Mouse (Mus musculus) limb, embryonic 10.5 days (tissue): ENCODE data around the gene Btbd11. TPM values are rescaled to one million over a fixed set of nuclear protein-coding genes. Genes with fewer than 3 reads are reported as not detected.

Experiments used
- DNase-seq: peaks from one replicate; pipeline ENCODE4 v3.0.0-alpha.2; 2017; ENCODE audit warnings: low spot score
- H3K27ac ChIP-seq: fragments of 300-500 bp; sonication (generic); 2 replicates; pipeline ENCODE4 v1.5.1; 2016; ENCODE audit warnings: mild to moderate bottlenecking
- H3K27me3 ChIP-seq: fragments of 300-500 bp; sonication (generic); 2 replicates; pipeline ENCODE4 v1.6.1; 2016; ENCODE audit warnings: low read depth, mild to moderate bottlenecking; ENCODE audit not compliant: poor library complexity, severe bottlenecking
- H3K36me3 ChIP-seq: fragments of 300-500 bp; sonication (generic); 2 replicates; pipeline ENCODE4 v1.6.1; 2016; ENCODE audit warnings: mild to moderate bottlenecking, moderate library complexity
- H3K4me1 ChIP-seq: fragments of 300-500 bp; sonication (generic); 2 replicates; pipeline ENCODE4 v1.6.1; 2016
- H3K4me3 ChIP-seq: fragments of 300-500 bp; sonication (generic); 2 replicates; pipeline ENCODE4 v1.5.1; 2016; ENCODE audit warnings: mild to moderate bottlenecking, moderate library complexity
- H3K9me3 ChIP-seq: fragments of 300-500 bp; sonication (generic); replicated peaks from 2 replicates; pipeline ENCODE4 v1.6.1; 2016; ENCODE audit warnings: mild to moderate bottlenecking
- WGBS: fragments of 180-500 bp; shearing (Covaris S2); methylation state at CpG from one replicate; pipeline ENCODE4 v1.1.7; 2016; 5-methylcytosine and 5-hydroxymethylcytosine counted together
- polyA plus RNA-seq: library from polyadenylated mRNA; unstranded; fragments of >200 nt; fragmentation: Nextera tagmentation; extraction: Ambion mirVana; gene quantifications from 2 replicates; pipeline ENCODE4 v1.2.1, GENCODE M21; 2016

Btbd11 gene
- polyA plus RNA-seq, 1 experiment from 2014 or later: 7.4 TPM

DNA sequence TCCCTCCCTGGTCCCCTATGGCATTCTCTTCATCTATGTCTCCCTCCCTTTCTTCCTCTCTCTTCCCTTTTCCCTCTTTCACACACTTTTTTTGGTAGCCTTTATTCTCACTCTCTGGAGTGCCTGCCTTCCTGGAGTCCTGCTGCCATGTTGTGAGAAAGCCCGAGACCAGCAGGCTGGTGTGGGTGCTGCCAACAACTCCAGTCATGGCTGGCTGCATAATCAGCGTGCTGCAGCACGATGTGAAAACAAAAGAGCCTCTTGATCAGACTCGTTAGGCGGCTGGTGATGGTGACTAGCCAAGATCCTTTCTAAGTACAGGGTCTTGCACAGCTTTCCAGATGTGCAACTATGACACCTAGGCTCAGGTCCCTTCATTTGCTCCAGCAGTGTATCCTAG is 82.7 kb downstream of the Btbd11 start:
- Histone ChIP-seq H3K9me3 (no peaks in the 10 kb centered on the region), H3K27me3 (no peaks in the 10 kb centered on the region), H3K4me1 (peaks cover 24% of the 10 kb centered on the region), H3K4me3 (no peak overlapping the region), H3K27ac (no peak overlapping the region), H3K36me3 (no peaks in the 10 kb centered on the region)
- no peak for DNase-seq
- 80% methylated on average over 5 of the region's 5 CpGs for WGBS

DNA sequence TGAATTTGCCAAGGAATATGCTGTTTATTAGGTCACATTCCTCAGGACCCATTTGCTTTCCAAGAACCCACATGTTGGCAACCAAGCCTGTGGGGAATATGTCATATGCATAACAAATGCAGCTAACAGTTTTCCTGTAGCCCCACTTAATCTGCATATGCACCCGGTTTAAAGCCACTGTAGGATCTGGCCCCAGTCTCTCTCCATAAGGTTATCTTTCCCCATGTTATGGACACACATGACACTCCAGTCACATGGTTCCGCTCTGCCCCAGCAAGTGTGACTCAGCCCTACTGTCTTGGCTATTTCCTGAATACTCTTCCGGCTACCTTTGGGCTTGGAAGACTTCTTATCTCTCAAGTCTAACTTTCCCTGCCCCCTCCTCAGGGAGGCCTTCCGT is 86.7 kb downstream of the Btbd11 start:
- WGBS: 84% methylated on average over 4 of the region's 4 CpGs

DNA sequence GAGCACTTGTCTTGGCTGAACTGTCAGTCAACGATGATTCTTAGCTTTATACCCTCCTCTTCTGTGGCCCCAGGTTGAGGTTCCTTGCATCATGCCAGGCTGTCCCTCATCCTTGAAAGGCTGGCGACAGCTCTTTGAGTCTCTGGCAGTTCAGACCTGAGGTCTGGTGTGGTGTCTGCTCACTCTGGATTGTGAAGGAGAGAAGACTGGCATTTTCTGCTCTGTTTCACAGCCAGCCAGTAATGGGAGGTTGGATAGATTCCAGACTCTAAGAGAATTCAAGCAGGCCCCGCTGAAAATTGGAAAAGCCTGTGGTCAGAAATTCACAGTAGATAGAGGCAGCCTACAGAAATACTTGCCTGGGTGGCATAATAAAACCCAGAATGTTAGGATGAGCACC is 87.3 kb downstream of the Btbd11 start:
- no peaks in the 10 kb centered on the region for H3K36me3 ChIP-seq
- no peaks in the 10 kb centered on the region for H3K9me3 ChIP-seq
- H3K4me1 ChIP-seq: peaks cover 3% of the 10 kb centered on the region; the same call in 1 of the 2 replicates
- H3K4me3 ChIP-seq: no peak overlapping the region
- DNase-seq: no peak
- H3K27ac ChIP-seq: no peak overlapping the region
- no peaks in the 10 kb centered on the region for H3K27me3 ChIP-seq
- 91% methylated on average over 3 of the region's 3 CpGs for WGBS

More for the DNA sequence above, 86.7 kb downstream of the Btbd11 start:
- no peak for DNase-seq
- no peak overlapping the region for H3K4me3 ChIP-seq
- no peaks in the 10 kb centered on the region for H3K27me3 ChIP-seq
- H3K4me1 ChIP-seq: peaks cover 3% of the 10 kb centered on the region; the same call in 1 of the 2 replicates
- no peaks in the 10 kb centered on the region for H3K9me3 ChIP-seq
- H3K27ac ChIP-seq: no peak overlapping the region
- H3K36me3 ChIP-seq: no peaks in the 10 kb centered on the region

DNA sequence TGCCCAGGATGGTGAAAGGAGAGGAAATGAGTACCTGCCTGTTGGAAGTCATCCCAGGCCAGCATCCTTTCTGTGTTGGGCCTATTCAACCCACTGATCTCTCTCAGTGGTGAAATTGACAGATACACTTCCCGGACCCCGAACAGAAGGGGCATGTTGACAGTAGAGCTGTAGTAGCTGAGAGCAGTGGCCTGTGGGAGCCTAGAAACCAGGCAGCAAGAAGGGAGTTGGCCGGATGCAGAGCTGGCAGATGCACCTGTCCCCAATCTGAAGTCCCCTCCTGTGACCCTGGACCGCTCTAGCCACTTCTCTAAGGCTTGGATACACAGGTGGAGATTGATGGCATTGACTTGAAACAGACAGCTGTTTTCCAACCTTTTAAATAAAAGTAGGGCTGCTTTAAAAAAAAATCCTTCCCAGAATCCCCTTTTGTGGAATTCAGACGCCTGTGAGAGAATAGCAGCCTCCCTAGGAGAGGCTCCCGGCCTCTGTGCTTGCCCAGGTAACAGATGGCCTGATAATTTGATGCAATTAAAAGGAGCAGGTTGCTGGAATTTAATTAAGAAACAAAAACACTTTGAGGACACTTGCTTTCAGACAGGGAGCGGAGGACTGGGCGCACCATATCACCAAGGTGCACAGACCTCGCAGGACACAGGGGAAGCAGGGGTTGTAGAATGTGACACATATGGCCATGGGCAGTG is 89.2 kb downstream of the Btbd11 start:
- Histone ChIP-seq H3K27me3 (no peaks in the 10 kb centered on the region), H3K4me3 (no peak overlapping the region), H3K4me1 (0 out of 2 replicates have a peak, but pooled peaks cover 4% of the 10 kb centered on the region), H3K36me3 (no peaks in the 10 kb centered on the region), H3K9me3 (no peaks in the 10 kb centered on the region), H3K27ac (no peak overlapping the region)
- WGBS: 88% methylated on average over 9 of the region's 9 CpGs
- DNase-seq: no peak

DNA sequence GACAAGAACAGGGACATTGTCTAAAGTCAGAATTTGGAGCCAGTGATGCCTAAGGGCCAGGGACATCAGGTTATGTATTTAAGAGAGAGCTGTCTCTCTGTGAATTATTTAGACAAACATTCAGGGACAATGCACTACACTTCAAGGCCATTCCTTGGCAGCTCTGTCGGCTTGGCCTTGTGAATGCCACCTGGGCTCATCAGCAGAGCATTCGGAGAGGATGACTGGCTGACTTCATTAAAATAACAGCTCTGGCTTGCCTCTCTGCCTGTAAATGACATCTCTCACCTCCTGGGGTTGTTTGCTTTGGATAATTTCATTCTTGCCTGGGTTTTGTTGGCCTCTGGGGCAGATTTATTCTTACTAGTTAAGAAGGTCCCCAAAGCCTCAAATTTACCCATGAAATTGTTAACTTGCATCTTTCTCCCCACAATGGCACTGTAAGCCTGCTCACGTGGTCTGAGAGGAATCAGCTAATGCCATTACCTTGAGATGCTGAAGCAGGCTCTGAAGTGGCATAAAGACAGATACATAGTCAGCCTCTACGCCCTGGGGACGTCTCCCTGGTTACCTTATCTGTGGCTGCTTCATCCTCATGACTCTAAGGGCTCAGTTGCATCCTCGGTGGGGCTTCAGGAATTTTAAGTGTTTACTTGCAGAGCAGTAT is 93.5 kb downstream of the Btbd11 start:
- Histone ChIP-seq H3K4me1 (peaks cover 26% of the 10 kb centered on the region), H3K36me3 (no peaks in the 10 kb centered on the region), H3K27ac (no peak overlapping the region), H3K9me3 (no peaks in the 10 kb centered on the region), H3K27me3 (no peaks in the 10 kb centered on the region), H3K4me3 (no peak overlapping the region)
- no peak for DNase-seq
- 45% methylated on average over 6 of the region's 6 CpGs for WGBS

DNA sequence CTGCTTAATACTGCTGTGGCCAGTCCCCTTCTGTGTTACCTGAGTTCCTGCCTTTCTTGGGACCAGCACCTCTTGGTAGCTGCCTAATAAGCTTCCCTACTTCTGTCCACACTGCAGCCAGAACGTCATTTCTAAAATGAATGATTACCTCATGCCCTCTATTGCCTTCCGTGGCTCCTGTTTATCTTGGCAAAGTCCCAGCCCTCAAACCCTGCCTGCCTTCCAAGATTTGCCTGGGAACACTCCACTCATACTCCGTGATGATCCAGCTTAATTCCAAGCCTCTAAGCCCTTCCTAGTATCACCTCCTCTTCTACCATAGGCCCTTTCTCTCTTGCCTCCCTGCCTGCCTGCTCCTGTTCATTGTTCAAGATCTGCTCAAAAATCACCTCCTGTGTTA is 94.5 kb downstream of the Btbd11 start:
- H3K4me3 ChIP-seq: no peak overlapping the region
- no peaks in the 10 kb centered on the region for H3K9me3 ChIP-seq
- H3K4me1 ChIP-seq: peaks cover 26% of the 10 kb centered on the region
- H3K27me3 ChIP-seq: no peaks in the 10 kb centered on the region
- WGBS: 67% methylated on average over 3 of the region's 3 CpGs
- no peak for DNase-seq
- H3K27ac ChIP-seq: no peak overlapping the region
- no peaks in the 10 kb centered on the region for H3K36me3 ChIP-seq

DNA sequence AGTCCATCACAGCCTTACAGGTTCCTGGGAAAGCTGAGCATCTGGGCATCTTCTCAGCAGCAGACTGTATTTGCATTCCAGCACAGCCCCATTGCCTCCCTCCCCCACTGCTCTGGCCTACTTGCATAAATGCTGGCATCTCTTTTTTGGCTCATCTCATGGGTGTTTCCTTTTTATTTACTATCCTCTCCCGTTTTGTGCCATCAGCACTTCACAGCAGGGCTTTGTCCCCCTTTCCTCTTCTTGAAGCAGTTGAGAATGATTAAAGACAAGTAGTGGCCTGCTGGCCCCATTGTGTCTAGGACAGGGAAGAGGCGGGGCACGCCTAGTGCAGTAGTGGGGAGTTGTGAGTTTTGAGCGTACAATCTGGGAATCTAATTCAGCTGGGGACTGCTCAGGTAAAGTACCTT is 95.5 kb downstream of the Btbd11 start:
- Histone ChIP-seq H3K4me3 (no peak overlapping the region), H3K27me3 (no peaks in the 10 kb centered on the region), H3K27ac (peak overlapping the region; percentile 66), H3K9me3 (no peaks in the 10 kb centered on the region), H3K36me3 (no peaks in the 10 kb centered on the region), H3K4me1 (peaks cover 26% of the 10 kb centered on the region)
- 27% methylated on average over 4 of the region's 4 CpGs for WGBS
- peak; percentile 49 for DNase-seq

DNA sequence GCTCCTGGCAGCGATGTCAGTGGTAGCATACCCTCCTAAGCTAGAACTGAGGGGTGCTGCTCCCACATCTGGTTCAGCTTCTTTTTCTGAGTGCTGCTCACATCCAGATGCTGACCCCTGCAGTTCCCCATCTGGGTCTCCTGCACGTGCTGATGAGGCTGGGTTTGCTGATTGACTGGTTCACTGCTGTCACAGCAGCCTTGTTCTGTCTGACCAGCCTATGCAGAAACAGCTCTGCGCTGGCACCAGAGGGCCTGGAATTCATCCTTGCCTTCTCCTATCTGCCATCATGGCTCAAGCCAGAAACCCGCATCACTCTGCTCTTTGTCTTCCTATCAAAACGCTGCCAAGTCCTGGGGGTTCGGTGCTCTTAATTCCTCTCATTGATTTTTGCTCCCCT is 95.9 kb downstream of the Btbd11 start:
- H3K36me3 ChIP-seq: no peaks in the 10 kb centered on the region
- peak; percentile 60 for DNase-seq
- WGBS: 35% methylated on average over 6 of the region's 6 CpGs
- peak overlapping the region; percentile 66 for H3K27ac ChIP-seq
- H3K27me3 ChIP-seq: no peaks in the 10 kb centered on the region
- no peaks in the 10 kb centered on the region for H3K9me3 ChIP-seq
- H3K4me3 ChIP-seq: no peak overlapping the region
- H3K4me1 ChIP-seq: peaks cover 26% of the 10 kb centered on the region

DNA sequence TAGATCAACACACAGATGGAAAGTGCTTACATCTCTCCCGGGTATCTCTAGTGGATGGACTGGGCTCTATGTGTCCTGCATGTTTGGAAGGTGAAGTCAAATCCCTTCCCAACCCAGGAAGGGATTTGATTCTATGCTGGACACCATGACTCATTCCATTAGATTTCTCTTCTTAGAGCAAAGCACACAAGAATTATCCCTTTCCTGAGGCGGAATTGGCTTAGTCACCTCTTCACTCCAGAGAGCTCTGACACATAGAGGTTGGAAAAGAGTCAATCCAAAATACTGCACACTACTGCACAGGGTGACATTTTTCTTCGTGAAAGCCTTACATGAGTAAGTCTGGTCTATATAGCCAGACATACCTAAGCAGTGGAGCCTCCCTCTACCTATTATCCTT is 99.8 kb downstream of the Btbd11 start:
- DNase-seq: no peak
- Histone ChIP-seq H3K4me1 (peaks cover 15% of the 10 kb centered on the region), H3K27ac (no peak overlapping the region), H3K9me3 (no peaks in the 10 kb centered on the region), H3K4me3 (no peak overlapping the region), H3K27me3 (no peaks in the 10 kb centered on the region), H3K36me3 (no peaks in the 10 kb centered on the region)
- 93% methylated on average over 3 of the region's 3 CpGs for WGBS

DNA sequence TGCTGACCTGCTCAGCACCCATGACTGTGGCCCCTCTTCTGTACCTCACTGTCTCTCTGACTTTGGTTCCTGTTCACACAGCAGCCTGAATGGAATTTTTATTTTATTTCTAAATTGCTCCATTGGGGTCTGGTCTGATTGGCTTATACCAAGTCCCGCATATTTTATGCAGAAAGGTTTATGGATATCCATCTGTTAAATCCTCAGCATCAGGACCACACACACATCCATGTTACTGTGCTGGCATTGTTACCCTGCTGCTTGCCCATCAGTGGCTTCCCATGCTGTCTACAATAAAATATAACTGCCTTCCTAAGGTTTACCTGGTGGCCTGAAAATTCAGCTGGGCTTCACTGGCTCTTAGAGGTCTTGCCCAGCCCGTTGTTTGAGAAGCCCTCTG is 106.0 kb downstream of the Btbd11 start:
- no peaks in the 10 kb centered on the region for H3K9me3 ChIP-seq
- 90% methylated on average over 2 of the region's 2 CpGs for WGBS

DNA sequence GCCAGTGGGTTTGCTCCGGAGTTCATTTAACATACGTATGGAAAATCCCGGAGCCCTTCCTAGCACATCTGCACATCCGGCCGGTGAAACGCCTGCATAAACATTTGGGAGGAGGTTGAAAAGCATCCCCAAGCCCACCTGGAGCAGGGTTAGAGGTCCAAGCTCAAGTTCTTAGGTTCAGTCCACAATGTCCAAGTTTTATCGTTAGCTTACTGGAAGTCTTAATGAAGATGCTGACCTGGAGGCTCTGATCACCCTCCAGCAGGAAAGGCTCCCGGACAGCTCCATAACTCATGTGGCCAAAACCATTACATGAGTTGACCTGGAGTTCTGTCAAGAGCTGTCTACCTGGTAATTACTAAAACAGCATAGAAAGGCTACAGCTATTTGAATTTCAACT is 109.7 kb downstream of the Btbd11 start:
- DNase-seq: no peak
- Histone ChIP-seq H3K9me3 (no peaks in the 10 kb centered on the region), H3K4me1 (peaks cover 47% of the 10 kb centered on the region), H3K27ac (no peak overlapping the region; the same call in 1 of the 2 replicates), H3K4me3 (no peak overlapping the region), H3K27me3 (no peaks in the 10 kb centered on the region), H3K36me3 (no peaks in the 10 kb centered on the region)
- WGBS: 80% methylated on average over 8 of the region's 8 CpGs

More for the DNA sequence above, 106.0 kb downstream of the Btbd11 start:
- DNase-seq: no peak
- Histone ChIP-seq H3K4me1 (peaks cover 27% of the 10 kb centered on the region), H3K27me3 (no peaks in the 10 kb centered on the region), H3K27ac (no peak overlapping the region), H3K36me3 (no peaks in the 10 kb centered on the region), H3K4me3 (no peak overlapping the region)

DNA sequence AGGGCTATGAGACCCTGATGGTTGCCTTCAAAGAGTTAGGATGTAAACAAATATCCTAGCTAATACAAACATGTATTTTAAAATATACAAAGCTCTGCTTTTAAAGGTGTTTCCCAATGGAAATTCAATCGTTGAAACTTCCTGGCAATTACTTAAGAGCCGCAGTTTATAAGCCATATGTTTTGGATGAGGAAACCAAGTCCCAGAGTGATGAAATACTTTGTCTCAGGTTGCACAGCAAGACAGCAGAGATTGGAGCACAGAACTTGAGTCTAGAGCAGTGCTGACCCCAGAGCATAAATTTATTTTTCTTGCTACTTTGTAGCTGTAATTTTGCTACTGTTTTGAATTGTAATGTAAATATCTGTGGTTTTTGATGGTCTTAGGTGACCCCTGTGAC is 110.4 kb downstream of the Btbd11 start:
- Histone ChIP-seq H3K36me3 (no peaks in the 10 kb centered on the region), H3K27me3 (no peaks in the 10 kb centered on the region), H3K4me3 (no peak overlapping the region), H3K27ac (peak overlapping the region; percentile 73; the same call in 1 of the 2 replicates), H3K9me3 (no peaks in the 10 kb centered on the region), H3K4me1 (peaks cover 53% of the 10 kb centered on the region)
- WGBS: 27% methylated on average over 2 of the region's 2 CpGs
- no peak for DNase-seq

DNA sequence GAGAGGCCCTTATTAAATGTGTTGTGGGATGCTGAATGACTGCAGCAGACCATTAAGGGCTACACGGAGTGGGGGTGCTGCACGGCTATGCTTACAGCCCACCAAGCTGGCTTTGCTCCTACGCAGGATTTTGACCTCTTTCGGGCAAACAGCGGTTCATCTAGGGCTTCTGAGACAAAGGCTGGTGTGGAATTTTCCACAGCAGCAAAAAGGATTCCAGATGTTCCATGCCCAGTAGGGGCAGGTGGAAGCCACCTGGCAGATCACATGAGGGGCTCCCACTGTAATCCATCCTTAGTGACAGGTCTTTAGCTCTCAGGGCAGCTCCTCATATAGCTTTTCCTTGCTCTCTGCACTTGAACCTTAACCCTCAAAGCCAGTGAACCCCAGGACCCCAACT is 111.3 kb downstream of the Btbd11 start:
- H3K4me1 ChIP-seq: peaks cover 56% of the 10 kb centered on the region
- peak; percentile 49 for DNase-seq
- peak overlapping the region; percentile 73 for H3K27ac ChIP-seq
- no peaks in the 10 kb centered on the region for H3K9me3 ChIP-seq
- WGBS: 78% methylated on average over 5 of the region's 5 CpGs
- H3K27me3 ChIP-seq: no peaks in the 10 kb centered on the region
- H3K4me3 ChIP-seq: no peak overlapping the region
- no peaks in the 10 kb centered on the region for H3K36me3 ChIP-seq
